Mouse (Mus musculus): Measurements from ENCODE around the gene Ano9. TPM values are rescaled to one million over a fixed set of nuclear protein-coding genes. Genes with fewer than 3 reads are reported as not detected.

Ano9 gene
- polyA plus RNA-seq, 1 experiment from 2014 or later, result 0.32 TPM

DNA sequence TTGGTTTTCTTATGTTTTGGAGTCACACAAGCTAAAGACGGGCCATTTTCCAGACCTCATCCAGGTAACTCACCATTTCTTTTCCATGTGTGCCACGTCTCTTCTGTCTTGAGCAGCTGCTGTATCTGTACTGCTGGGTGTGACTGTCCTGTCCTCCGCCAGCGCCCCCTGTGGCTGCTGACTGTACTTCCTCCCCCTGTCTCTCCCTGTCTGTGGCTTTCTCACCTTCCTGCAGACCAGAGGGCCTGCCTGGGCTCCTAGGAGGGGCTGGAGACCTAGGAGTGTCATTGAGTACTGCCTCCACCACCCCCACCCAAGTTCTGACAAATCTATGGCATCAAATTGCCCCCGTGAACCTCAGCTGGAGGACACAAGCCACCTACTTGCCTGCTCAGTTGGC is 25.5 kb upstream of the Ano9 start:
- 62% methylated on average over 5 of the region's 5 CpGs for WGBS
- ATAC-seq (ENCODE audit: low FRiP score), result no peak

DNA sequence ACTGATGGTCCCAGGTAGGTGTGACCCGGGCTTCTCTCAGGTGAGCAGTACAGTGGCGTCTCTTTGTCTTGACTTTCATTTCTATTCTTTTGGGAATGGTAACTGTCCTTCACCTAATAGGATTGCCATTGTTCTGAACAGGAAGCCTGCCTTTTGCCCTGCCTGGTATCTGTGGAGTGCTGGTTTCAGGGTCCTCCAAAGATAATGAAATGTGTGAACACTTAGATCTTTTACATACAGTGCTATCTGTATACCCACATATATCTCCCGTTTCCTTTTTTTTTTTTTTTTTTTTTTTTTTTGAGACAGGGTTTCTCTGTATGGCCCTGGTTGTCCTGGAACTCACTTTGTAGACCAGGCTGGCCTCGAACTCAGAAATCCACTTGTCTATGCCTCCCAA is 23.7 kb upstream of the Ano9 start:
- H3K27me3 ChIP-seq (ENCODE audit: control insufficient read depth, insufficient read depth, low read length), result no peaks in the 10 kb centered on the region
- WGBS, result 98% methylated on average over 4 of the region's 4 CpGs
- no peak overlapping the region for H3K9ac ChIP-seq
- no peaks in the 10 kb centered on the region for H3K4me1 ChIP-seq (replicated peaks; ENCODE audit: control insufficient read depth, insufficient read depth, low read length)
- ATAC-seq (ENCODE audit: low FRiP score) (no peak), DNase-seq (ENCODE audit: low spot score) (no peak)
- H3K36me3 ChIP-seq (replicated peaks; ENCODE audit: control insufficient read depth, insufficient read depth), result peaks cover 52% of the 10 kb centered on the region
- H3K4me2 ChIP-seq (replicated peaks), result no peak overlapping the region
- no peak overlapping the region for H3K27ac ChIP-seq
- no peak overlapping the region for H3K4me3 ChIP-seq (replicated peaks; ENCODE audit: low read length)
- no peaks in the 10 kb centered on the region for H3K9me3 ChIP-seq (ENCODE audit: control insufficient read depth, low read length)

More for the DNA sequence above, 25.5 kb upstream of the Ano9 start:
- Histone ChIP-seq H3K4me2 (replicated peaks) (no peak overlapping the region), H3K27me3 (ENCODE audit: control insufficient read depth, insufficient read depth, low read length) (no peaks in the 10 kb centered on the region), H3K27ac (no peak overlapping the region), H3K9ac (no peak overlapping the region), H3K4me1 (replicated peaks; ENCODE audit: control insufficient read depth, insufficient read depth, low read length) (no peaks in the 10 kb centered on the region), H3K4me3 (replicated peaks; ENCODE audit: low read length) (no peak overlapping the region), H3K36me3 (replicated peaks; ENCODE audit: control insufficient read depth, insufficient read depth) (peaks cover 45% of the 10 kb centered on the region), H3K9me3 (ENCODE audit: control insufficient read depth, low read length) (no peaks in the 10 kb centered on the region)
- DNase-seq (ENCODE audit: low spot score), result no peak

- H3K36me3 ChIP-seq (replicated peaks; ENCODE audit: control insufficient read depth, insufficient read depth), result peaks cover 22% of the 10 kb centered on the region
- DNase-seq (ENCODE audit: low spot score) (no peak), ATAC-seq (ENCODE audit: low FRiP score) (no peak)
- WGBS, result 59% methylated on average over 12 of the region's 12 CpGs
- H3K27me3 ChIP-seq (ENCODE audit: control insufficient read depth, insufficient read depth, low read length), result no peaks in the 10 kb centered on the region
- H3K4me2 ChIP-seq (replicated peaks), result peak overlapping the region; percentile 81
- peak overlapping the region; percentile 66 for H3K4me3 ChIP-seq (replicated peaks; ENCODE audit: low read length)
- H3K9ac ChIP-seq, result peak overlapping the region; percentile 76
- H3K27ac ChIP-seq, result no peak overlapping the region
- peaks cover 15% of the 10 kb centered on the region for H3K4me1 ChIP-seq (replicated peaks; ENCODE audit: control insufficient read depth, insufficient read depth, low read length)
- no peaks in the 10 kb centered on the region for H3K9me3 ChIP-seq (ENCODE audit: control insufficient read depth, low read length)
Measured at GRCm38 (mm10) chr7:141131904-141132755, 14.5 kb upstream of the Ano9 start.

GRCm38 (mm10) chr7:141131024-141131820 is 13.6 kb upstream of the Ano9 start:
- under 1% methylated on average over 59 of the region's 59 CpGs for WGBS
- Histone ChIP-seq H3K9me3 (ENCODE audit: control insufficient read depth, low read length) (no peaks in the 10 kb centered on the region), H3K4me3 (replicated peaks; ENCODE audit: low read length) (peak overlapping the region; percentile 66), H3K9ac (peak overlapping the region; percentile 76), H3K4me1 (replicated peaks; ENCODE audit: control insufficient read depth, insufficient read depth, low read length) (peaks cover 15% of the 10 kb centered on the region), H3K4me2 (replicated peaks) (peak overlapping the region; percentile 81), H3K36me3 (replicated peaks; ENCODE audit: control insufficient read depth, insufficient read depth) (peaks cover 13% of the 10 kb centered on the region), H3K27ac (peak overlapping the region; percentile 38; the same call in 1 of the 2 replicates), H3K27me3 (ENCODE audit: control insufficient read depth, insufficient read depth, low read length) (no peaks in the 10 kb centered on the region)
- ATAC-seq (ENCODE audit: low FRiP score), result peak; percentile 99
- peak; percentile 96 for DNase-seq (ENCODE audit: low spot score)

GRCm38 (mm10) chr7:141123517-141123856 is 5.9 kb upstream of the Ano9 start:
- Histone ChIP-seq H3K27me3 (ENCODE audit: control insufficient read depth, insufficient read depth, low read length) (no peaks in the 10 kb centered on the region), H3K9ac (peak overlapping the region; percentile 76), H3K36me3 (replicated peaks; ENCODE audit: control insufficient read depth, insufficient read depth) (no peaks in the 10 kb centered on the region), H3K4me3 (replicated peaks; ENCODE audit: low read length) (peak overlapping the region; percentile 54), H3K4me1 (replicated peaks; ENCODE audit: control insufficient read depth, insufficient read depth, low read length) (0 out of 2 replicates have a peak, but pooled peaks cover 4% of the 10 kb centered on the region), H3K27ac (peak overlapping the region; percentile 77), H3K9me3 (ENCODE audit: control insufficient read depth, low read length) (no peaks in the 10 kb centered on the region), H3K4me2 (replicated peaks) (peak overlapping the region; percentile 61)
- DNase-seq (ENCODE audit: low spot score) (no peak), ATAC-seq (ENCODE audit: low FRiP score) (0 out of 2 replicates have a peak, but pooled peaks have one; percentile 19)
- 2% methylated on average over 15 of the region's 15 CpGs for WGBS

- DNase-seq (ENCODE audit: low spot score) (peak; percentile 81), ATAC-seq (ENCODE audit: low FRiP score) (peak; percentile 96)
- H3K4me3 ChIP-seq (replicated peaks; ENCODE audit: low read length), result peak overlapping the region; percentile 54
- 0 out of 2 replicates have a peak, but pooled peaks cover 4% of the 10 kb centered on the region for H3K4me1 ChIP-seq (replicated peaks; ENCODE audit: control insufficient read depth, insufficient read depth, low read length)
- H3K9me3 ChIP-seq (ENCODE audit: control insufficient read depth, low read length), result no peaks in the 10 kb centered on the region
- H3K4me2 ChIP-seq (replicated peaks), result peak overlapping the region; percentile 61
- H3K27ac ChIP-seq, result peak overlapping the region; percentile 77
- no peaks in the 10 kb centered on the region for H3K27me3 ChIP-seq (ENCODE audit: control insufficient read depth, insufficient read depth, low read length)
- H3K9ac ChIP-seq, result peak overlapping the region; percentile 76
- 3% methylated on average over 29 of the region's 29 CpGs for WGBS
- no peaks in the 10 kb centered on the region for H3K36me3 ChIP-seq (replicated peaks; ENCODE audit: control insufficient read depth, insufficient read depth)
Measured at GRCm38 (mm10) chr7:141122689-141123516, 5.3 kb upstream of the Ano9 start.

DNA sequence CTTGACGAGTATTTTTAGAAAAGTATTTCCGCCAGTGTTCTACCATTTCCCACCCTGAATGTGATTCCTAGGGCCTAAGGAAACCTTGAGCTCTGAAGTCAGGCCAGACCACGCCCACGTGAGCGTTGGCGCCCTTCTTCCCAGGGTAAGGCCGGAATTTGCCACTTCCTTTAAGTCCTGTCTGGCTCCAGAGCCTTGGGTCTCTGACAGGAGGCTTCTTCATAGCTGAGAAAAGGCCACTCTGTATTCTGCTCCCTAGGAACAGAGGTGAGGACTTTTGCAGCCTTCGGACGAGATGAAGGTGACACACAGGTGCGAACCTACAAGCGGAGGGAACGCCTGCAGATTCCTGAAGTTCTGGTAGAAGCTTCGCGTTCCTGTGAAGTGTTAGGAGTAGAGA is 4.6 kb upstream of the Ano9 start, which contains the start of gene Ptdss2:
Gene Ptdss2 (plus strand): TSS at position 138 of the 400 bp plus-strand sequence.
- Histone ChIP-seq H3K27me3 (ENCODE audit: control insufficient read depth, insufficient read depth, low read length) (no peaks in the 10 kb centered on the region), H3K4me3 (replicated peaks; ENCODE audit: low read length) (peak within 1 kb of the TSS; percentile 54)
- DNase-seq (ENCODE audit: low spot score), result no peak

DNA sequence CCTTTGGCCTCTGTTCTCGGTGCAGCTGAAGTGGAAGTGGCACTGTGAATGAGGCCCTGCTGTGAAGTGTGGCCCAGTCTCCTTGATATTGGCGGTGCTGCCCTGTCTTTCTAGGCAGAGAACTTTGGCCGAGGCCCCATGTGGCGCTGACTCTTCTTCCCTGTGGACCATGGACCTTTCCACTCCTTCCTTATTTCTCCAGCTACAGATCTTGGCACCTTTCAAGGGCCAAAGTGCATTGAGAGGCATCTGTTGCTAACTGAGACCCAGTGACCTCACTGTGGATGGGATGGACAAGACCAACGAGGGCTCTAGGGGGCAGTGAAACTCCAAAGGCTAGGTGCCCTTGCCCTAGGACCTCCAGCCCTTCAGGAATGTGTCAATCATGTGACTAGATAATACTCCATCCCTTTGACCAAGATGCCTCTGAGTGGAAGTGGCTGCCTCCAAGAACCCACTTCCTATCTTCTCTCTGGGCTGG is 3.5 kb upstream of the Ano9 start:
- DNase-seq (ENCODE audit: low spot score), result no peak
- H3K36me3 ChIP-seq (replicated peaks; ENCODE audit: control insufficient read depth, insufficient read depth), result no peaks in the 10 kb centered on the region
- H3K27me3 ChIP-seq (ENCODE audit: control insufficient read depth, insufficient read depth, low read length), result peaks cover 6% of the 10 kb centered on the region; the same call in 1 of the 2 replicates
- no peak overlapping the region for H3K4me3 ChIP-seq (replicated peaks; ENCODE audit: low read length)
- no peak for ATAC-seq (ENCODE audit: low FRiP score)
- H3K4me1 ChIP-seq (replicated peaks; ENCODE audit: control insufficient read depth, insufficient read depth, low read length), result 0 out of 2 replicates have a peak, but pooled peaks cover 4% of the 10 kb centered on the region
- WGBS, result 81% methylated on average over 5 of the region's 5 CpGs
- H3K27ac ChIP-seq, result no peak overlapping the region
- no peak overlapping the region for H3K4me2 ChIP-seq (replicated peaks)
- H3K9ac ChIP-seq, result no peak overlapping the region
- no peaks in the 10 kb centered on the region for H3K9me3 ChIP-seq (ENCODE audit: control insufficient read depth, low read length)

More for the DNA sequence above, 4.6 kb upstream of the Ano9 start, which contains the start of gene Ptdss2:
- ATAC-seq (ENCODE audit: low FRiP score), result no peak
- H3K4me2 ChIP-seq (replicated peaks), result peak within 1 kb of the TSS; percentile 61
- no peaks in the 10 kb centered on the region for H3K36me3 ChIP-seq (replicated peaks; ENCODE audit: control insufficient read depth, insufficient read depth)
- peak within 1 kb of the TSS; percentile 77 for H3K27ac ChIP-seq
- 54% methylated on average over 14 of the region's 14 CpGs for WGBS
- H3K4me1 ChIP-seq (replicated peaks; ENCODE audit: control insufficient read depth, insufficient read depth, low read length), result 0 out of 2 replicates have a peak, but pooled peaks cover 4% of the 10 kb centered on the region
- H3K9ac ChIP-seq, result peak within 1 kb of the TSS; percentile 76
- no peaks in the 10 kb centered on the region for H3K9me3 ChIP-seq (ENCODE audit: control insufficient read depth, low read length)

Data from hindbrain, embryonic 14.5 days (tissue).